Mouse (Mus musculus) splenic B cell, adult 2 months (primary cell): ENCODE measurements around the gene Pom121l2.

Experiments used
- DNase-seq: peaks from one replicate; pipeline ENCODE4 v3.0.0-alpha.2; 2011; ENCODE audit warnings: low read depth, low spot score
- H3K27me3 ChIP-seq: 2 replicates; pipeline ENCODE4 v1.6.1; 2012; ENCODE audit warnings: mild to moderate bottlenecking, low read length, moderate library complexity, mixed read lengths; ENCODE audit not compliant: control insufficient read depth, poor library complexity, insufficient read depth, severe bottlenecking
- H3K36me3 ChIP-seq: 2 replicates; pipeline ENCODE4 v1.6.1; 2012; ENCODE audit warnings: mild to moderate bottlenecking, low read length, moderate library complexity, mixed read lengths; ENCODE audit not compliant: control insufficient read depth, poor library complexity, insufficient read depth, severe bottlenecking

Gene Pom121l2

GRCm38 (mm10) chr13:22001346-22001745 is 20.4 kb downstream of the Pom121l2 start:
- peak; percentile 55 for DNase-seq
- H3K36me3 ChIP-seq: no peaks in the 10 kb centered on the region
- H3K27me3 ChIP-seq: peaks cover 3% of the 10 kb centered on the region; the same call in 1 of the 2 replicates

- Histone ChIP-seq H3K36me3 (no peaks in the 10 kb centered on the region), H3K27me3 (peaks cover 3% of the 10 kb centered on the region; the same call in 1 of the 2 replicates)
- peak; percentile 32 for DNase-seq
Measured at GRCm38 (mm10) chr13:22001823-22002222, 20.8 kb downstream of the Pom121l2 start.

- H3K27me3 ChIP-seq: no peaks in the 10 kb centered on the region
- DNase-seq: peak; percentile 60
- no peaks in the 10 kb centered on the region for H3K36me3 ChIP-seq
Measured at GRCm38 (mm10) chr13:22005605-22006333, 24.8 kb downstream of the Pom121l2 start.

- DNase-seq: peak; percentile 77
Measured at GRCm38 (mm10) chr13:22006334-22007120, 25.5 kb downstream of the Pom121l2 start.

GRCm38 (mm10) chr13:22007121-22007510 is 26.1 kb downstream of the Pom121l2 start:
- no peak for DNase-seq
- no peaks in the 10 kb centered on the region for H3K36me3 ChIP-seq

More at GRCm38 (mm10) chr13:22006334-22007120, 25.5 kb downstream of the Pom121l2 start:
- Histone ChIP-seq H3K36me3 (no peaks in the 10 kb centered on the region), H3K27me3 (no peaks in the 10 kb centered on the region)

GRCm38 (mm10) chr13:22007872-22008271 is 26.9 kb downstream of the Pom121l2 start:
- Histone ChIP-seq H3K27me3 (no peaks in the 10 kb centered on the region), H3K36me3 (no peaks in the 10 kb centered on the region)
- no peak for DNase-seq

More at GRCm38 (mm10) chr13:22007121-22007510, 26.1 kb downstream of the Pom121l2 start:
- H3K27me3 ChIP-seq: no peaks in the 10 kb centered on the region

- no peak for DNase-seq
- Histone ChIP-seq H3K36me3 (no peaks in the 10 kb centered on the region), H3K27me3 (no peaks in the 10 kb centered on the region)
Measured at GRCm38 (mm10) chr13:22008707-22009106, 27.7 kb downstream of the Pom121l2 start.

- no peaks in the 10 kb centered on the region for H3K27me3 ChIP-seq
- no peak for DNase-seq
Measured at GRCm38 (mm10) chr13:22009642-22010041, 28.6 kb downstream of the Pom121l2 start, which contains the start of gene Prss16. Gene Prss16, minus strand, starts transcription at chr13:22009742.

GRCm38 (mm10) chr13:22013716-22014115 is 32.7 kb downstream of the Pom121l2 start:
- no peak for DNase-seq
- no peaks in the 10 kb centered on the region for H3K27me3 ChIP-seq
- no peaks in the 10 kb centered on the region for H3K36me3 ChIP-seq

More at GRCm38 (mm10) chr13:22009642-22010041, 28.6 kb downstream of the Pom121l2 start, which contains the start of gene Prss16:
- no peaks in the 10 kb centered on the region for H3K36me3 ChIP-seq

GRCm38 (mm10) chr13:22014411-22014845 is 33.4 kb downstream of the Pom121l2 start:
- peak; percentile 21 for DNase-seq
- H3K27me3 ChIP-seq: no peaks in the 10 kb centered on the region
- no peaks in the 10 kb centered on the region for H3K36me3 ChIP-seq

GRCm38 (mm10) chr13:22015479-22016450 is 34.8 kb downstream of the Pom121l2 start:
- H3K27me3 ChIP-seq: no peaks in the 10 kb centered on the region
- DNase-seq: peak; percentile 95

GRCm38 (mm10) chr13:22019934-22020835 is 39.2 kb downstream of the Pom121l2 start:
- H3K27me3 ChIP-seq: no peaks in the 10 kb centered on the region
- peak; percentile 64 for DNase-seq
- no peaks in the 10 kb centered on the region for H3K36me3 ChIP-seq

More at GRCm38 (mm10) chr13:22015479-22016450, 34.8 kb downstream of the Pom121l2 start:
- no peaks in the 10 kb centered on the region for H3K36me3 ChIP-seq

- H3K36me3 ChIP-seq: no peaks in the 10 kb centered on the region
- peak; percentile 65 for DNase-seq
- no peaks in the 10 kb centered on the region for H3K27me3 ChIP-seq
Measured at GRCm38 (mm10) chr13:22020901-22021339, 39.9 kb downstream of the Pom121l2 start.
